Mouse (Mus musculus): ENCODE data around the gene Spi1. TPM values are rescaled to one million over a fixed set of nuclear protein-coding genes. Genes with fewer than 3 reads are reported as not detected.
A peak's percentile ranks its signal among the peaks of the same experiment; 100 is the strongest.
"Not testable (repeated sequence)": the region's sequence is repeated elsewhere in the genome, so short reads cannot be mapped to it uniquely, and the experiment has no call there.

Gene Spi1
- total and polyA plus RNA-seq, 2 experiments from 2014 or later, result 3.0 to 4.5 TPM

DNA sequence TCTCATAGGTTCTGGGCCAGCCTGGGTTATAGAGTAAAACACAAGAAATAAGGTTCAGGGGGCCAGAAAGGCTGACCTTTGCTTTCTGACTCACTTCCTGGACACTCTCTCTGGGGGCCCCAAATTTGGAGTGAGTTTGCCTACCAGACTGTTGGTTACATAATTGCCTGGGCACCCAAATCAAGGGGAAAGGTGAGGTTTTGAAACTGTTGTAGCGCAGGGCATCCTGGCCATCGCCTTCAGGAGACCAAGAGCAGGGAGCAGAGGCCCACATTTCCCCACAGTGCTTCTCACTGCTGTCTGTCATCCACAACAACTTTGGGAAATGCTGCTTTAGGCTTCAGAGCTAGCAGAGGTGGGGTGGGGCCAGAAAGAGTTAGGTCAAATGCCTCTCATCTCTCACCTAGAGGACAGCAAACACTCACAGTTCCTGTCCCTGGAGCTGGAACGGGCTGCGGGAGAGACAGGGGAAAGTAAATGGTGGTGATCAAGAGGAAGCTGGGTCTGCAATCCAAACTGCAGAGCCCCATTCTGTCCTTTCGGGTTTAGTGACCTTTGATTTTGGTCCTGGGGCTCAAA, 27.7 kb downstream of the Spi1 start:
- no peaks in the 10 kb centered on the region for H3K9me3 ChIP-seq (ENCODE audit: low read length)
- no peak overlapping the region for H3K4me2 ChIP-seq (ENCODE audit: low read depth, low read length)
- no peak for TF ChIP-seq CTCF (IDR thresholded peaks at IDR 0.05; ENCODE audit: low read depth)
- H3K36me3 ChIP-seq (ENCODE audit: insufficient read depth, low read length), result no peaks in the 10 kb centered on the region
- DNase-seq (ENCODE audit: low spot score), result no peak
- H3K9ac ChIP-seq (replicated peaks; ENCODE audit: low read length), result no peak overlapping the region
- H3K27ac ChIP-seq, result no peak overlapping the region
- ATAC-seq, result no peak
- WGBS, result 94% methylated on average over 5 of the region's 5 CpGs
- no peaks in the 10 kb centered on the region for H3K4me1 ChIP-seq (ENCODE audit: insufficient read depth, low read length)
- H3K27me3 ChIP-seq (ENCODE audit: insufficient read depth, low read length), result no peaks in the 10 kb centered on the region
- H3K4me3 ChIP-seq (ENCODE audit: low read length), result no peak overlapping the region

DNA sequence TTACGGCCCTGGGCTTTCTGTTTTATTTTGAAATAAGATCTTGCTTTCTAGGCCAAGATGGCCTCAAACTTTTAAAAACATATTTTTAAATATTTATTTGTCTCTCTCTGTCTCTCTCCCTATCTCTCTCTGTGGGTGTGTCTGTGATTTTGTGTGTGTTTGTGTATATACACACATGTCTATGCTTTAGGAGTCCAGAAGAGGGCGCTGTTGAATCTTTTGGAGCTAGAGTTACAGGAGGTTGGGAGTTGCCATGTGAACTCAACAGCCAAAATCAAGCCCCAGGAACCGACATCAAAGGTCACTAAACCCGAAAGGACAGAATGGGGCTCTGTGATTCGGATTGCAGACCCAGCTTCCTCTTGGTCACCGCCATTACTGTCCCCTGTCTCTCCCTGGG, 28.2 kb downstream of the Spi1 start:
- H3K27ac ChIP-seq, result no peak overlapping the region
- H3K36me3 ChIP-seq (ENCODE audit: insufficient read depth, low read length), result no peaks in the 10 kb centered on the region
- no peak overlapping the region for H3K9ac ChIP-seq (replicated peaks; ENCODE audit: low read length)
- 83% methylated on average over 6 of the region's 6 CpGs for WGBS
- TF ChIP-seq CTCF (IDR thresholded peaks at IDR 0.05; ENCODE audit: low read depth), result peak; percentile 23; the same call in 1 of the 2 replicates
- H3K9me3 ChIP-seq (ENCODE audit: low read length), result no peaks in the 10 kb centered on the region
- no peaks in the 10 kb centered on the region for H3K4me1 ChIP-seq (ENCODE audit: insufficient read depth, low read length)
- no peak overlapping the region for H3K4me2 ChIP-seq (ENCODE audit: low read depth, low read length)
- H3K27me3 ChIP-seq (ENCODE audit: insufficient read depth, low read length), result no peaks in the 10 kb centered on the region
- H3K4me3 ChIP-seq (ENCODE audit: low read length), result no peak overlapping the region
- DNase-seq (ENCODE audit: low spot score) (no peak), ATAC-seq (no peak)

DNA sequence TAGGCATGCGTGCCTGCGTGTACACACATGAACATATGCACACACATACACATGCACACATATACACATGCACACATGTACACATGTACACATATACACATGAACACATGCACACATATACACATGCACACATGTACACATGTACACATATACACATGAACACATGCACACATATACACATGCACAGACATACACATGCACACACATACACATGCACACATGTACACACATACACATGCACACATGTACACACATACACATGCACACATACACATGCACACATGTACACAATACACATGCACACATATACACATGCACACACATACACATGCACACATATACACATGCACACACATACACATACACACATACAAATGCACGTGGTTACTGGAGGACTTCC, 29.6 kb downstream of the Spi1 start:
- not testable (repeated sequence) for H3K4me1 ChIP-seq (ENCODE audit: insufficient read depth, low read length); ATAC-seq; H3K4me3 ChIP-seq (ENCODE audit: low read length); H3K27me3 ChIP-seq (ENCODE audit: insufficient read depth, low read length); DNase-seq (ENCODE audit: low spot score); H3K27ac ChIP-seq; H3K36me3 ChIP-seq (ENCODE audit: insufficient read depth, low read length); H3K9ac ChIP-seq (replicated peaks; ENCODE audit: low read length); H3K4me2 ChIP-seq (ENCODE audit: low read depth, low read length); H3K9me3 ChIP-seq (ENCODE audit: low read length)
- 95% methylated on average over 3 of the region's 3 CpGs for WGBS

DNA sequence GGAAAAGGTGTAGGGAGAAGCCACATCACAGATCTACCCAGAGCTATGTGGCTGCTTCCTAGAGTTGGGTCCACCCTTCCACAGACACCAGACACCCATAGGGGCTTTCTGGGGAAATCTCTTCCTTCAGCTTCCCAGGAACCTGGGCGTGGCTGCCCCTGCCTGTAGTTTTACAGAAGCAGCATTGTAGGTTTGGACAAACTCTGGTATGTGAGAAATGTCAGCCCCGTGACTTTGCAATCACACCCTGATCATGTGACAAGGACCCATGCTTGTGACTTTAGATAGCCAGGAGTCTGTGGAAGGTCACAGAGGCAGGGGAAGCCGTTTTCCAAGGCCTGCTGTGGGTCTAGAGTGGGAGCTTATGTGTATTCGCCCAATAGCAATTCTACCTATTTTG, 30.3 kb downstream of the Spi1 start:
- no peaks in the 10 kb centered on the region for H3K4me1 ChIP-seq (ENCODE audit: insufficient read depth, low read length)
- H3K9me3 ChIP-seq (ENCODE audit: low read length), result no peaks in the 10 kb centered on the region
- no peak overlapping the region for H3K4me2 ChIP-seq (ENCODE audit: low read depth, low read length)
- H3K9ac ChIP-seq (replicated peaks; ENCODE audit: low read length), result no peak overlapping the region
- TF ChIP-seq CTCF (IDR thresholded peaks at IDR 0.05; ENCODE audit: low read depth), result no peak
- no peaks in the 10 kb centered on the region for H3K36me3 ChIP-seq (ENCODE audit: insufficient read depth, low read length)
- ATAC-seq (no peak), DNase-seq (ENCODE audit: low spot score) (no peak)
- H3K4me3 ChIP-seq (ENCODE audit: low read length), result no peak overlapping the region
- no peak overlapping the region for H3K27ac ChIP-seq
- 69% methylated on average over 4 of the region's 4 CpGs for WGBS
- no peaks in the 10 kb centered on the region for H3K27me3 ChIP-seq (ENCODE audit: insufficient read depth, low read length)

DNA sequence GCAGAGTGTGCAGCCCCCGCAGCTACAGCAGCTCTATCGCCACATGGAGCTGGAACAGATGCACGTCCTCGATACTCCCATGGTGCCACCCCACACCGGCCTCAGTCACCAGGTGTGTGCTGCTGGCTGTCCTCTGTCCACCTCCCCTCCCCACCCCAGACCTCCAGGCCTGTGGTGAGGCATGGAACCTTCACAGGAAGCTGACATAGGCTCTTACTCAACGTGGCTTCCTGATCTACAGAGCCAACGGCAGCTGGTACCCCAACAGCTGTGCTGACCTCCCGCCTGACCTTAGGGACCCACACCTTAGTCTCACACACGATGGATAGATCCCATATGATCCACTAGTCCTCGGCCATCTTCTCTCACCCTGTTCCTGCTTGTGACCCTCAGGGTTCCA, 31.1 kb downstream of the Spi1 start:
- Histone ChIP-seq H3K27me3 (ENCODE audit: insufficient read depth, low read length) (no peaks in the 10 kb centered on the region), H3K9me3 (ENCODE audit: low read length) (no peaks in the 10 kb centered on the region), H3K4me2 (ENCODE audit: low read depth, low read length) (no peak overlapping the region), H3K4me1 (ENCODE audit: insufficient read depth, low read length) (no peaks in the 10 kb centered on the region), H3K27ac (no peak overlapping the region), H3K4me3 (ENCODE audit: low read length) (no peak overlapping the region), H3K9ac (replicated peaks; ENCODE audit: low read length) (no peak overlapping the region), H3K36me3 (ENCODE audit: insufficient read depth, low read length) (no peaks in the 10 kb centered on the region)
- DNase-seq (ENCODE audit: low spot score), result no peak
- no peak for ATAC-seq
- WGBS, result 84% methylated on average over 10 of the region's 10 CpGs
- no peak for TF ChIP-seq CTCF (IDR thresholded peaks at IDR 0.05; ENCODE audit: low read depth)

DNA sequence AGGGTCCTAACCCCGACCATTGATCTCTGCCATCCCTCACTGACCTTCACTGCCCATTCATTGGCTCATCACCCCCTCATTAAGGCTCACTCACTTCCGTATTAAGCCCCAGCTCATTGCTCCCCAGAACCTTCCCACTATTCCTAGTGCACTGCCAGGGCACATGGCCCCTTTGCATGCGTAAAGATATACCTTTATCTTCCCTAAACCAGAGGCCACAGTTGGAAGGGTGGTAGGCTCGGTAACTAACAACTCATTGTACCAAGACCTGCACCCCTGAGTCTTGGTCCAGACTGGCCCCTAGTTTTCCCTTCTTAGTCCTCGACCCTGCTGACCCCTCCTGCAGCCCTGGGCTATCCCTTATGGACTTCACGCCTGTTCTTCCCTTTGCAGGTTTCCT, 31.7 kb downstream of the Spi1 start:
- H3K4me2 ChIP-seq (ENCODE audit: low read depth, low read length), result no peak overlapping the region
- no peaks in the 10 kb centered on the region for H3K4me1 ChIP-seq (ENCODE audit: insufficient read depth, low read length)
- ATAC-seq (no peak), DNase-seq (ENCODE audit: low spot score) (no peak)
- WGBS, result 74% methylated on average over 6 of the region's 6 CpGs
- no peaks in the 10 kb centered on the region for H3K9me3 ChIP-seq (ENCODE audit: low read length)
- no peaks in the 10 kb centered on the region for H3K36me3 ChIP-seq (ENCODE audit: insufficient read depth, low read length)
- H3K27ac ChIP-seq, result no peak overlapping the region
- no peak overlapping the region for H3K9ac ChIP-seq (replicated peaks; ENCODE audit: low read length)
- no peaks in the 10 kb centered on the region for H3K27me3 ChIP-seq (ENCODE audit: insufficient read depth, low read length)
- H3K4me3 ChIP-seq (ENCODE audit: low read length), result no peak overlapping the region
- no peak for TF ChIP-seq CTCF (IDR thresholded peaks at IDR 0.05; ENCODE audit: low read depth)

DNA sequence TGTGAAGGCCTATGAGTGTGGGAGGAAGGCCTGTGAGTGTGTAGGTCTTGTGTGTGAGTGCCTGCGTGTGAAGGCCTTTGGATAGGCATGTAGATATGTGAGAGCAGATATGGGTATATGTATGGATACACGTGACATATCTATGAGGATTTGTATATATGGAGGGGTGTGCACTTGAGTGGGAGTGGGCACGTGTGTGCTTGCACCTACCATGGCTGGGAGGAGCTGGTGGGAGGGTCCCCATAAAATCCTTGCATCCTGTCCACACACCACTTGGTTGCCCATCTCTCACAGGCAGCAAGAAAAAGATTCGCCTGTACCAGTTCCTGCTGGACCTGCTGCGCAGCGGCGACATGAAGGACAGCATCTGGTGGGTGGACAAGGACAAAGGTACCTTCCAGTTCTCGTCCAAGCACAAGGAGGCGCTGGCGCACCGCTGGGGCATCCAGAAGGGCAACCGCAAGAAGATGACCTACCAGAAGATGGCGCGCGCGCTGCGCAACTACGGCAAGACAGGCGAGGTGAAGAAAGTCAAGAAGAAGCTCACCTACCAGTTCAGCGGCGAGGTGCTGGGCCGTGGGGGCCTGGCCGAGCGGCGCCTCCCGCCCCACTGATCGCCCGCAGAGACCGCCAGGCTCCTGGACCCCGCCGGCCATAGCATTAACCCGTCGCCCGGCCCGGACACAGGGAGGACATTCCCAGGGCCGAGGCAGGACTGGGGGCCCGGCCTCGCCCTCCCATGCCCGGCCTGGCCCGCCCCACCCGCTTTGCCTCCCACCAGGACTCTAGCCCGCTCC, 32.8 kb downstream of the Spi1 start:
- 0 out of 2 replicates have a peak overlapping the region, but pooled peaks have one; percentile 30 for H3K9ac ChIP-seq (replicated peaks; ENCODE audit: low read length)
- no peaks in the 10 kb centered on the region for H3K36me3 ChIP-seq (ENCODE audit: insufficient read depth, low read length)
- ATAC-seq (peak; percentile 74), DNase-seq (ENCODE audit: low spot score) (peak; percentile 92)
- H3K4me1 ChIP-seq (ENCODE audit: insufficient read depth, low read length), result no peaks in the 10 kb centered on the region
- H3K4me3 ChIP-seq (ENCODE audit: low read length), result peak overlapping the region; percentile 34
- TF ChIP-seq CTCF (IDR thresholded peaks at IDR 0.05; ENCODE audit: low read depth), result peak; percentile 98
- H3K9me3 ChIP-seq (ENCODE audit: low read length), result no peaks in the 10 kb centered on the region
- peak overlapping the region; percentile 68 for H3K4me2 ChIP-seq (ENCODE audit: low read depth, low read length)
- no peak overlapping the region for H3K27ac ChIP-seq
- WGBS, result 8% methylated on average over 42 of the region's 42 CpGs
- H3K27me3 ChIP-seq (ENCODE audit: insufficient read depth, low read length), result no peaks in the 10 kb centered on the region

Measured in hindbrain, postnatal 0 days (tissue).